Mouse (Mus musculus) cerebellum, adult 2 months (tissue): ENCODE measurements around the gene Snap91.

ENCODE experiments used
- CTCF ChIP-seq: fragments of 200-500 bp; IDR thresholded peaks from 2 replicates; pipeline ENCODE4 v1.5.1; 2011; ENCODE audit warnings: low read depth, mild to moderate bottlenecking, control low read depth, low read length, moderate library complexity, borderline replicate concordance; ENCODE audit not compliant: insufficient read depth
- POLR2A ChIP-seq: fragments of 200-500 bp; IDR thresholded peaks from 2 replicates; pipeline ENCODE4 v1.6.1; 2011; ENCODE audit warnings: low read length, control low read depth, borderline replicate concordance; ENCODE audit not compliant: insufficient read depth

DNA sequence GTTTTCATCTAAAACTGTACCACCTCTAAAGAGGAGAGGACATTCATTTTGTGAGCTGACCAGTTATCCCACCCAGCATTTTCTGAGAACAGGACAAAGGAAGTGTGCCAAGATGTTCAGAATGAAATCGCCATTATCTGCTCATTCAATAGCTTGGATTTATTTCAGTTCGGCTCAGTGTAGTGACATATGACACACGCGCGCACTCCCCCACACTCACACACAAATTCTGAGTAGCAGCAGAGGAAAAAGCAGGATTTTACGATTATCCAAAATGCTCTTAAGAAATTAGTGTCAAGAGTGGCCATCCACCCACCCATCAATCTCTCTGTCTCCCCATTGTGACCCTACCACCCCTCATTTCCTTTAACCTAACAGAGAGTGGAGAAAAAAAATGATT, 1.7 kb downstream of the Snap91 start:
- TF ChIP-seq CTCF, result no peak
- TF ChIP-seq POLR2A, result no peak
